In the genomic region with DNA sequence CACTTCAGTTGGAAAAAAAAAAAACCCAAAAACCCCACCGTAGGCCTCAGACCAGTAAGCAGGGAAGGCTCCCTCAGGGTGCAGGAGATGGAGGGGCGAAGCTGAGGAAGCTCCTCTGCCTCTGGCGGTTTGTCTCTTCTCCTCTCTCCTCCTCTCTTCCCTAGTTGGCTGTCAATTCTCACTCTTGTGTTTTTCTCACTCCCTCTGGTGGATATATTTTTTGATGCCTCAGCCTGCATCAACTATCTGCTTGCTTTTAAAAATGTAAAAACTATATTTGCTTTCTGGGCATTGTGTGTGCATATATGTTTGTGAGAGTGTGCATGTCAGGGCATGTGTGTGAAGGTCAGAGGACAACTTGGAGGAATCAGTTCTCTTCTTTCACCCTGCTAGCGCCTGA, we compare ENCODE assay signal across 18 mouse cellular contexts.
DNase-seq lines count a peak whose midpoint lies in the region; ATAC-seq and TF ChIP-seq lines count a peak whose summit lies in the region.
"Had no signal": no experiment of that assay in that cellular context is flagged by ENCODE, and none has a peak within 500 bp of the region (broad histone marks: within the 10 kb centered on the region; RNA-seq: fewer than 3 reads in every experiment).

No protein-coding gene starts in this region.

- H3K4me2 ChIP-seq in heart, postnatal 0 days (ENCODE audit: low read depth, low read length) = no peak overlapping the region
- H3K4me2 ChIP-seq in limb, embryonic 15.5 days = no peak overlapping the region
- H3K4me2 ChIP-seq: heart, embryonic 11.5 days; hindbrain, embryonic 15.5 days; limb, embryonic 12.5 days had no signal

- intact Hi-C loops in heart, postnatal 36 days (cut with DNase I) = no loop called here

- no peak overlapping the region for H3K9ac ChIP-seq in heart, postnatal 0 days (replicated peaks; ENCODE audit: low read depth, low read length)
- no peak overlapping the region for H3K9ac ChIP-seq in limb, embryonic 15.5 days
- H3K9ac ChIP-seq: hindbrain, embryonic 15.5 days; limb, embryonic 12.5 days; liver, embryonic 14.5 days had no signal

- WGBS in heart, postnatal 0 days = 59% methylated on average over 4 of the region's 4 CpGs
- WGBS in limb, embryonic 15.5 days = 57% methylated on average over 4 of the region's 4 CpGs
- 53% methylated on average over 4 of the region's 4 CpGs for WGBS in limb, embryonic 10.5 days

- H3K36me3 ChIP-seq in heart, postnatal 0 days (replicated peaks; ENCODE audit: control insufficient read depth, insufficient read depth, low read length) = peaks cover 12% of the 10 kb centered on the region
- H3K36me3 ChIP-seq in limb, embryonic 15.5 days = no peaks in the 10 kb centered on the region
- no peaks in the 10 kb centered on the region for H3K36me3 ChIP-seq in limb, embryonic 10.5 days
- H3K36me3 ChIP-seq: hindbrain, embryonic 15.5 days; limb, embryonic 12.5 days had no signal

- no peak overlapping the region for H3K4me3 ChIP-seq in heart, postnatal 0 days (ENCODE audit: low read depth, low read length)
- H3K4me3 ChIP-seq in limb, embryonic 15.5 days = no peak overlapping the region
- H3K4me3 ChIP-seq in limb, embryonic 10.5 days = no peak overlapping the region
- H3K4me3 ChIP-seq: hindbrain, embryonic 15.5 days; limb, embryonic 12.5 days; megakaryocyte, embryonic 14.5 days had no signal

- no peaks in the 10 kb centered on the region for H3K4me1 ChIP-seq in heart, postnatal 0 days (ENCODE audit: control insufficient read depth, insufficient read depth)
- no peaks in the 10 kb centered on the region for H3K4me1 ChIP-seq in limb, embryonic 15.5 days
- H3K4me1 ChIP-seq in limb, embryonic 10.5 days = peaks cover 7% of the 10 kb centered on the region

- peak; percentile 28; the same call in 1 of the 2 replicates for TF ChIP-seq CTCF in heart, postnatal 0 days (IDR thresholded peaks at IDR 0.05; ENCODE audit: low read depth)

- H3K9me3 ChIP-seq in heart, postnatal 0 days (replicated peaks; ENCODE audit: control insufficient read depth, low read length) = no peaks in the 10 kb centered on the region
- H3K9me3 ChIP-seq in limb, embryonic 15.5 days = no peaks in the 10 kb centered on the region
- H3K9me3 ChIP-seq in limb, embryonic 10.5 days (replicated peaks) = no peaks in the 10 kb centered on the region
- H3K9me3 ChIP-seq: hindbrain, embryonic 15.5 days; limb, embryonic 12.5 days; megakaryocyte, embryonic 14.5 days had no signal

- H3K27ac ChIP-seq in heart, postnatal 0 days (ENCODE audit: low read depth) = no peak overlapping the region
- H3K27ac ChIP-seq in limb, embryonic 15.5 days = peak overlapping the region; percentile 33; the same call in 1 of the 2 replicates
- H3K27ac ChIP-seq in limb, embryonic 10.5 days = no peak overlapping the region
- H3K27ac ChIP-seq: hindbrain, embryonic 15.5 days; liver, embryonic 14.5 days had no signal

- ATAC-seq in heart, postnatal 0 days (ENCODE audit: insufficient read depth, low read depth) = no peak
- ATAC-seq in limb, embryonic 15.5 days (ENCODE audit: insufficient number of reproducible peaks, low FRiP score, low TSS enrichment, low read depth) = no peak
- ATAC-seq in activated CD4-positive, CD25-positive, alpha-beta regulatory T cell, adult 4 months = no peak
- ATAC-seq: Patski had no signal

- no peak for DNase-seq in heart, postnatal 0 days (ENCODE audit: low spot score)
- no peak for DNase-seq in heart, postnatal 36 days
- no peak for DNase-seq in limb, embryonic 10.5 days (ENCODE audit: low spot score)
- peak; percentile 6 for DNase-seq in 416B (ENCODE audit: low read depth)
- peak; percentile 40 for DNase-seq in brain, adult 2 months (ENCODE audit: low read depth, low spot score)
- DNase-seq: adrenal gland, postnatal 25 days; cerebellum, adult 18-20 months; cerebellum, postnatal 36 days; kidney, adult 11 months; lung, postnatal 14 days had no signal

- no peaks in the 10 kb centered on the region for H3K27me3 ChIP-seq in heart, postnatal 0 days (ENCODE audit: control insufficient read depth, insufficient read depth, low read length)
- H3K27me3 ChIP-seq in limb, embryonic 15.5 days = peaks cover 4% of the 10 kb centered on the region; the same call in 1 of the 2 replicates
- H3K27me3 ChIP-seq in limb, embryonic 10.5 days (ENCODE audit: low read depth, poor library complexity, severe bottlenecking) = peaks cover 34% of the 10 kb centered on the region
- H3K27me3 ChIP-seq: hindbrain, embryonic 15.5 days had no signal

- no peak for TF ChIP-seq EP300 in heart, postnatal 0 days (IDR thresholded peaks at IDR 0.05; ENCODE audit: low read depth)

Comparison
In these comparisons a context has a peak if more than half of its experiments do, and no peak if none do; other contexts are left out.
1. DNase-seq: peak in 416B (single experiment) and brain, adult 2 months (single experiment); none in heart, postnatal 0 days (single experiment), heart, postnatal 36 days (0 of 2) and limb, embryonic 10.5 days (single experiment).